In the genomic region with DNA sequence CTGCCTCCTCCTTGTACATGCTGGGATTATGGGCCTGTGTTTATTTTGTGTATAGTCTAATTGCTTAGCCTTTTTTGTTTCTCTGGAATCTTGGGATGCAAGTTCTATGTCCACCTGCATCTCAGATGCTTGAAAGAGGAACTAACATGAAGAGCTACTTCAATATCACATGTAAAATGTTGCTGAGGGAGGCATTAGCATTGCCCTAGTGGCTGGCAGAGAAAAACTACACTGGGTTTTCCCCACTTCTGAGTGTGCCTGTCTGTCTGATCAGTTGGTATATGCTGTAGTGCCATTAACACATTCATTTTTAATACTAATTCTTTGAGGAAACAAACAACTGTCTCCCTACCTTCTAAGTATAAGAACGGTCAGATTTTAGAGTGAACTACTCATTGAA, we compare ENCODE assay signal across 22 mouse cellular contexts. TPM values are rescaled to one million over a fixed set of nuclear protein-coding genes. Genes with fewer than 3 reads are reported as not detected.
DNase-seq lines count a peak whose midpoint lies in the region; ATAC-seq and TF ChIP-seq lines count a peak whose summit lies in the region.
"Had no signal": no experiment of that assay in that cellular context is flagged by ENCODE, and none has a peak within 500 bp of the region (broad histone marks: within the 10 kb centered on the region; RNA-seq: fewer than 3 reads in every experiment).

No protein-coding gene starts in this region.

- H3K4me1 ChIP-seq in CH12.LX (ENCODE audit: control insufficient read depth in 1 of 2, insufficient read depth in 2 of 2), result peaks cover 4 to 53% of the 10 kb centered on the region in 2 experiments

- H3K9me3 ChIP-seq in CH12.LX (replicated peaks; ENCODE audit: low read length), result no peaks in the 10 kb centered on the region
- H3K9me3 ChIP-seq: G1E had no signal

- ATAC-seq in erythroid progenitor cell, adult 5-6 weeks (replicated peaks; ENCODE audit: low FRiP score, poor library complexity, severe bottlenecking), result no peak
- ATAC-seq: activated CD4-positive, CD25-positive, alpha-beta regulatory T cell, adult 4 months; CD4-positive, CD25-positive, alpha-beta regulatory T cell, adult 4 months; Patski had no signal

- in situ Hi-C loops in CH12.LX (cut with MboI; ENCODE audit: low pct_ligation_motif_present, low pct_unique_long_range_greater_than_20kb, low sequenced_read_pairs), result no loop called here

- TF ChIP-seq POLR2A in CH12.LX (IDR thresholded peaks at IDR 0.05; ENCODE audit: low read depth, low read length), result no peak

- H3K36me3 ChIP-seq in CH12.LX (replicated peaks in 1 of 2; ENCODE audit: control insufficient read depth in 1 of 2, insufficient read depth in 1 of 2, low read length in 1 of 2), result peaks cover 0 to 6% of the 10 kb centered on the region in 2 experiments
- no peaks in the 10 kb centered on the region for H3K36me3 ChIP-seq in splenic B cell, adult 2 months (ENCODE audit: control insufficient read depth, insufficient read depth, low read length, poor library complexity, severe bottlenecking)

- H3K4me3 ChIP-seq in CH12.LX (replicated peaks in 1 of 3; ENCODE audit: low read depth in 2 of 3, low read length in 2 of 3, poor library complexity in 1 of 3), result no peak overlapping the region

- dilution Hi-C loops in CH12.LX (cut with MboI; ENCODE audit: extremely low pct_ligation_motif_present, extremely low pct_unique_long_range_greater_than_20kb, low sequenced_read_pairs), result no loop called here

- DNase-seq in A20 (ENCODE audit: low read depth, low spot score) (peak; percentile 51), CH12.LX (ENCODE audit: extremely low read depth) (peak; percentile 57)
- DNase-seq in splenic B cell, adult 2 months (ENCODE audit: low read depth, low spot score), result peak; percentile 35
- DNase-seq in ovary, adult 18-20 months (ENCODE audit: low spot score), result no peak
- no peak for DNase-seq in kidney, postnatal 36 days
- DNase-seq: adrenal gland, adult 2 months; adrenal gland, adult 8-10 months; adrenal gland, postnatal 10 days; adrenal gland, postnatal 14 days; adrenal gland, postnatal 25 days; adrenal gland, postnatal 36 days; B cell, adult 2 months; cerebellum, adult 11 months; cerebellum, adult 11-12 months; cerebellum, adult 18-20 months; cerebellum, adult 2 months; cerebellum, adult 8-10 months had no signal

- H3K27ac ChIP-seq in CH12.LX (ENCODE audit: insufficient read depth, low read depth), result no peak overlapping the region

- no peak for TF ChIP-seq EP300 in CH12.LX (IDR thresholded peaks at IDR 0.05; ENCODE audit: low read length)

- H3K27me3 ChIP-seq in CH12.LX (replicated peaks), result no peaks in the 10 kb centered on the region
- no peaks in the 10 kb centered on the region for H3K27me3 ChIP-seq in splenic B cell, adult 2 months (ENCODE audit: control insufficient read depth, insufficient read depth, low read length, poor library complexity, severe bottlenecking)
- H3K27me3 ChIP-seq: Patski had no signal

- TF ChIP-seq RAD21 in CH12.LX (IDR thresholded peaks at IDR 0.05; ENCODE audit: low read depth, low read length), result no peak

- no peak overlapping the region for H3K9ac ChIP-seq in CH12.LX (ENCODE audit: insufficient read depth, low read depth)

- TF ChIP-seq CTCF in CH12.LX (conservative IDR thresholded peaks at IDR 0.05 in 1 of 2, IDR thresholded peaks at IDR 0.05 in 1 of 2; ENCODE audit: low read depth in 2 of 2, low read length in 2 of 2), result no peak

- H3K4me2 ChIP-seq in CH12.LX (ENCODE audit: insufficient read depth, low read depth, poor library complexity, severe bottlenecking), result no peak overlapping the region

- H3K79me2 ChIP-seq in CH12.LX (replicated peaks; ENCODE audit: control insufficient read depth, extremely low read depth, insufficient read depth, poor library complexity, severe bottlenecking), result no peaks in the 10 kb centered on the region

TF ChIP-seq in CH12.LX, 34 proteins besides CTCF, POLR2A, EP300 and RAD21:
- TF ChIP-seq MAZ (IDR thresholded peaks at IDR 0.05; ENCODE audit: low read depth, low read length), result no peak
- TF ChIP-seq JUN (IDR thresholded peaks at IDR 0.05; ENCODE audit: insufficient read depth, low read depth, low read length), result no peak
- TF ChIP-seq ZC3H11A (IDR thresholded peaks at IDR 0.05; ENCODE audit: low read depth, low read length), result no peak
- no peak for TF ChIP-seq TBP (conservative IDR thresholded peaks at IDR 0.05; ENCODE audit: low read depth, low read length)
- no peak for TF ChIP-seq MEF2A (IDR thresholded peaks at IDR 0.05; ENCODE audit: borderline replicate concordance, low read depth, low read length)
- TF ChIP-seq UBTF (IDR thresholded peaks at IDR 0.05; ENCODE audit: low read depth, low read length), result no peak
- no peak for TF ChIP-seq HCFC1 (IDR thresholded peaks at IDR 0.05; ENCODE audit: low read depth, low read length)
- TF ChIP-seq ZMIZ1 (IDR thresholded peaks at IDR 0.05; ENCODE audit: low read depth, low read length), result no peak
- TF ChIP-seq NELFE (IDR thresholded peaks at IDR 0.05; ENCODE audit: low read depth, low read length), result no peak
- TF ChIP-seq NRF1 (IDR thresholded peaks at IDR 0.05; ENCODE audit: low read depth, low read length), result no peak
- no peak for TF ChIP-seq RCOR1 (conservative IDR thresholded peaks at IDR 0.05; ENCODE audit: low read depth, low read length)
- no peak for TF ChIP-seq GABPA (IDR thresholded peaks at IDR 0.05; ENCODE audit: insufficient replicate concordance, low read depth, low read length)
- TF ChIP-seq CHD1 (IDR thresholded peaks at IDR 0.05; ENCODE audit: low read depth, low read length), result no peak
- no peak for TF ChIP-seq USF1 (IDR thresholded peaks at IDR 0.05; ENCODE audit: low read depth, low read length)

RNA-seq across cellular contexts. Expression of gene Ddhd1, which starts 22.4 kb away (rescaled TPM):
- total RNA-seq in CH12.LX (2012; rRNA removed) (7.4 and 7.8 TPM in 2 replicates), CH12.LX (2014; rRNA removed) (12.7 and 13.1 TPM in 2 replicates)
- 16.9 and 18.4 TPM in 2 replicates for polyA plus RNA-seq in CH12.LX (2012; ENCODE audit: insufficient read length, low read depth)
- total RNA-seq in erythroid progenitor cell, adult 5-6 weeks (2015; ENCODE audit: low replicate concordance), result 118 and 134 TPM in 2 replicates
- 173 and 254 TPM in 2 replicates for total RNA-seq in erythroid progenitor cell, adult 5-6 weeks (2017; ENCODE audit: low replicate concordance)

Comparison
In these comparisons a context has a peak if more than half of its experiments do, and no peak if none do; other contexts are left out.
1. DNase-seq: peak in A20 (single experiment), CH12.LX (single experiment) and splenic B cell, adult 2 months (single experiment); none in ovary, adult 18-20 months (single experiment) and kidney, postnatal 36 days (0 of 2).
2. RNA of gene Ddhd1, which starts 22.4 kb away (total RNA-seq): 118 to 254 TPM in erythroid progenitor cell, adult 5-6 weeks; 7.4 to 13.1 TPM in CH12.LX; every median in the first group is over 4 times any median in the second.